Mouse (Mus musculus) adrenal gland, postnatal 4 days (tissue): ENCODE measurements around the gene Armcx5. TPM values are rescaled to one million over a fixed set of nuclear protein-coding genes. Genes with fewer than 3 reads are reported as not detected.

Experiments used
- microRNA-seq: library from miRNA; unstranded; fragments of <30 nt; microRNA quantifications from one replicate; pipeline ENCODE4 v1.2.0, GENCODE M21; 2021
- total RNA-seq, 2 experiments: library from RNA; stranded (reverse); gene quantifications; 2 replicates each; pipeline ENCODE4 v1.2.3; 2021

Armcx5 gene
- total RNA-seq, 2 experiments from 2014 or later, result 23.8 to 28.6 TPM

Small RNA genes within 50 kb of the gene (microRNA-seq; reads per million reads assigned to microRNA genes)
- gene Mir1970, result not detected
- not detected for gene Mir7646

Other genes with a start within 250 kb of the Armcx5 start
- not detected for gene AV320801, start 248.1 kb upstream of the Armcx5 start, total RNA-seq
- gene Nxf7, start 144.0 kb upstream of the Armcx5 start, total RNA-seq, result under 1 TPM in 1 of 2 experiments, not detected in 1; 0.17 TPM
- gene Prame, start 115.0 kb upstream of the Armcx5 start, total RNA-seq, result not detected
- gene Tcp11x2, start 48.9 kb upstream of the Armcx5 start, total RNA-seq, result not detected
- not detected for gene Tmsb15a, start 17.5 kb upstream of the Armcx5 start, total RNA-seq
- 100 to 1,000 TPM in 1 of 2 experiments, 10 to 100 TPM in 1; 84.6 to 102 TPM for gene Gprasp1, start within 50 bp of the Armcx5 start, total RNA-seq
- 10 to 100 TPM; 34.8 to 36.8 TPM for gene Bhlhb9, start 54.9 kb downstream of the Armcx5 start, total RNA-seq
- gene Gprasp2, start 96.3 kb downstream of the Armcx5 start, total RNA-seq, result 10 to 100 TPM; 39.8 to 46.2 TPM